In the genomic region with DNA sequence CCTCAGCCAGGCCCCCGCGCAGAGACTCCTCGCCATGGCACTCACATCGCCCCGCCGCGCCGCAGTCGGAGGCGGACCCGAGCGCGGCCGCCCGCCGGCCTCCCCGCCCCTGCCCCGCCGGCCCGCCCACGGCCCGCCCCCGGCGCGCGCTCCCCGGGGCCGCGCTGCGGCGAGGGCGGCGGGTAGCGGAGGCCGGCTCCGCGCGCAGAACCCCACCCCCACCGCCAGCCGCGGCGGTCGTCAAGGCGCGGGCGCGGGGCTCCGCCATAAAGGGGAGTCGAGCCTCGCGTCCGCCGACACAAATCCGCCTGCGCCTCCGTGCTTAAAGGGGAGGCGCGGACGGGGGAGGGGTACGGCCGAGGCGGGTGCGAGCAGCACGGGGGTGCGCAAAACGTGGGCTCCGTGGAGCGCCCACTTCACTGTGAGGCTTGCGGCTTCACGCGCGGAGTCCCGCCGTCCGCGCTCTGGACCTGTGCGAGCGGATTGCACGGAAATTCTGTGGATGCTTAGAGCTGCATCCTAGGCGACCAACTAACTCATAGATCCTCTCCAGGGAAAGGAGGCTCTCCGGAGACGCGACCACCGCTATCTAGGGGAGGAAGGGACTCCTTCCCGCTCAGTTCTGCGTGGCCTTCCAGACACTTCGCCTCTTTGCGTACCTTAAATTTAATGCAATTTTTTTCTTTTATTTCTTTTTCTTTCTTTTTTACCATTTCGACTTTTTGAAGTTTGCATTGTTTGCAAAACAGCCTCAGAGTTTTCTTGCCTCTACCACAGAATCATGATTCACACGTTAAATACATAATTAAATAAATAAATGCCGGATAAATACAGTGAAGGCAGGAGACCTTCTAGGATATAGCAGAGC, we compare ENCODE assay signal across 8 mouse cellular contexts. TPM values are rescaled to one million over a fixed set of nuclear protein-coding genes. Genes with fewer than 3 reads are reported as not detected.
DNase-seq lines count a peak whose midpoint lies in the region; ATAC-seq and TF ChIP-seq lines count a peak whose summit lies in the region.

Fam69a (minus strand) TSS at position 119 of the 868 bp plus-strand sequence.

- no peaks in the 10 kb centered on the region for H3K4me1 ChIP-seq in embryonic facial prominence, embryonic 12.5 days
- 0 out of 2 replicates have a peak, but pooled peaks cover 4% of the 10 kb centered on the region for H3K4me1 ChIP-seq in limb, embryonic 14.5 days (ENCODE audit: control insufficient read depth, insufficient read depth, low read length)
- peaks cover 16% of the 10 kb centered on the region for H3K4me1 ChIP-seq in midbrain, embryonic 15.5 days

- peak; percentile 74; the same call in 1 of the 2 replicates for TF ChIP-seq POLR2A in limb, embryonic 14.5 days (IDR thresholded peaks at IDR 0.05; ENCODE audit: borderline replicate concordance, extremely low read depth, insufficient read depth, insufficient read length)

- H3K4me2 ChIP-seq in embryonic facial prominence, embryonic 12.5 days (replicated peaks) = peak within 1 kb of the TSS; percentile 75
- peak within 1 kb of the TSS; percentile 69 for H3K4me2 ChIP-seq in limb, embryonic 14.5 days (replicated peaks; ENCODE audit: low read depth, low read length, severe bottlenecking)
- peak within 1 kb of the TSS; percentile 54 for H3K4me2 ChIP-seq in midbrain, embryonic 15.5 days

- H3K4me3 ChIP-seq in embryonic facial prominence, embryonic 12.5 days = peak within 1 kb of the TSS; percentile 77
- H3K4me3 ChIP-seq in limb, embryonic 14.5 days (replicated peaks; ENCODE audit: low read length) = peak within 1 kb of the TSS; percentile 80
- H3K4me3 ChIP-seq in midbrain, embryonic 15.5 days = peak within 1 kb of the TSS; percentile 91

- peak; percentile 92 for ATAC-seq in embryonic facial prominence, embryonic 12.5 days (ENCODE audit: insufficient number of reproducible peaks, insufficient read depth, low FRiP score, low TSS enrichment)
- peak; percentile 93 for ATAC-seq in limb, embryonic 14.5 days (ENCODE audit: low FRiP score, low read depth)
- peak; percentile 94 for ATAC-seq in midbrain, embryonic 15.5 days (replicated peaks)

- no peaks in the 10 kb centered on the region for H3K9me3 ChIP-seq in embryonic facial prominence, embryonic 12.5 days
- no peaks in the 10 kb centered on the region for H3K9me3 ChIP-seq in limb, embryonic 14.5 days (ENCODE audit: control insufficient read depth, low read length)
- H3K9me3 ChIP-seq in midbrain, embryonic 15.5 days = no peaks in the 10 kb centered on the region

- peak within 1 kb of the TSS; percentile 91 for H3K27ac ChIP-seq in embryonic facial prominence, embryonic 12.5 days
- peak within 1 kb of the TSS; percentile 88 for H3K27ac ChIP-seq in limb, embryonic 14.5 days (replicated peaks; ENCODE audit: low read depth, low read length)
- H3K27ac ChIP-seq in midbrain, embryonic 15.5 days = peak within 1 kb of the TSS; percentile 97

- DNase-seq in layer of hippocampus, adult 11-12 months (ENCODE audit: low spot score) = peak; percentile 86
- DNase-seq in layer of hippocampus, adult 9-10 months (ENCODE audit: low spot score) = no peak
- DNase-seq in heart, adult 18-20 months = peak in 1 of 2 experiments; percentile 83
- peak; percentile 48 to 59 for DNase-seq in kidney, adult 8-10 months
- peak; percentile 86 for DNase-seq in limb, embryonic 14.5 days (ENCODE audit: low spot score)
- DNase-seq in spleen, adult 18-20 months = peak; percentile 79 to 83

- peak within 1 kb of the TSS; percentile 78 for H3K9ac ChIP-seq in embryonic facial prominence, embryonic 12.5 days
- peak within 1 kb of the TSS; percentile 84 for H3K9ac ChIP-seq in limb, embryonic 14.5 days (ENCODE audit: low read depth, low read length, severe bottlenecking)
- H3K9ac ChIP-seq in midbrain, embryonic 15.5 days = peak within 1 kb of the TSS; percentile 93

- WGBS in embryonic facial prominence, embryonic 12.5 days = under 1% methylated on average over 68 of the region's 91 CpGs
- under 1% methylated on average over 42 of the region's 91 CpGs for WGBS in limb, embryonic 14.5 days
- WGBS in midbrain, embryonic 15.5 days = under 1% methylated on average over 87 of the region's 91 CpGs

- no peaks in the 10 kb centered on the region for H3K36me3 ChIP-seq in embryonic facial prominence, embryonic 12.5 days
- H3K36me3 ChIP-seq in limb, embryonic 14.5 days (ENCODE audit: control insufficient read depth, insufficient read depth, low read length) = no peaks in the 10 kb centered on the region
- H3K36me3 ChIP-seq in midbrain, embryonic 15.5 days (replicated peaks) = no peaks in the 10 kb centered on the region

- no peaks in the 10 kb centered on the region for H3K27me3 ChIP-seq in embryonic facial prominence, embryonic 12.5 days
- H3K27me3 ChIP-seq in limb, embryonic 14.5 days (ENCODE audit: control insufficient read depth, insufficient read depth, low read length) = no peaks in the 10 kb centered on the region
- H3K27me3 ChIP-seq in midbrain, embryonic 15.5 days (replicated peaks) = no peaks in the 10 kb centered on the region

RNA-seq across cellular contexts. Expression of gene Fam69a, which starts in this region (rescaled TPM):
- 24.8 and 26.4 TPM in 2 replicates for polyA plus RNA-seq in embryonic facial prominence, embryonic 12.5 days (2016; fragmentation: Nextera tagmentation; extraction: Ambion mirVana)
- total RNA-seq in heart, adult 18-20 months (2021) = 10 to 100 TPM; 11.7 to 12.5 TPM
- 6.4 and 8.9 TPM in 2 replicates for polyA plus RNA-seq in limb, embryonic 14.5 days (2012; rRNA removed)
- 30.1 and 31.3 TPM in 2 replicates for polyA plus RNA-seq in limb, embryonic 14.5 days (2014; fragmentation: Nextera tagmentation; extraction: Ambion mirVana)
- polyA plus RNA-seq in midbrain, embryonic 15.5 days (2015; fragmentation: Nextera tagmentation; extraction: Ambion mirVana) = 50.0 and 53.3 TPM in 2 replicates
